Mouse (Mus musculus) CH12.LX (cell line): ENCODE measurements at regions not wholly inside any gene's neighbourhood (a gene's known extent, or its start where the extent isn't known, plus 50 kb on each side); places are given as distances from the start of the nearest gene placed in this dataset.

Source experiments
- CTCF ChIP-seq, 2 experiments: IDR thresholded peaks in 1 of 2; conservative IDR thresholded peaks in 1 of 2; 2 replicates each; pipeline ENCODE4 v1.5.1; 2011 to 2012; ENCODE audit warnings: low read depth in 2 of 2, low read length in 2 of 2, improper control_type of control experiment in 1 of 2, inconsistent platforms in 1 of 2, mild to moderate bottlenecking in 1 of 2, moderate library complexity in 1 of 2
- EP300 ChIP-seq: IDR thresholded peaks from 2 replicates; pipeline ENCODE4 v1.6.1; 2011; ENCODE audit warnings: low read length, improper control_type of control experiment
- MAX ChIP-seq: IDR thresholded peaks from 2 replicates; pipeline ENCODE4 v1.6.1; 2011; ENCODE audit warnings: low read length, improper control_type of control experiment
- MEF2A ChIP-seq: IDR thresholded peaks from 2 replicates; pipeline ENCODE4 v1.6.1; 2014; ENCODE audit warnings: low read depth, mild to moderate bottlenecking, inconsistent platforms, low read length, improper control_type of control experiment, borderline replicate concordance
- POLR2A ChIP-seq: IDR thresholded peaks from 2 replicates; pipeline ENCODE4 v1.6.1; 2011; ENCODE audit warnings: low read depth, mild to moderate bottlenecking, improper control_type of control experiment, low read length
- RCOR1 ChIP-seq: conservative IDR thresholded peaks from 2 replicates; pipeline ENCODE4 v1.6.1; 2012; ENCODE audit warnings: low read depth, mild to moderate bottlenecking, inconsistent platforms, low read length, improper control_type of control experiment
- SMC3 ChIP-seq: IDR thresholded peaks from 2 replicates; pipeline ENCODE4 v1.6.1; 2011; ENCODE audit warnings: low read depth, low read length, improper control_type of control experiment
- ZC3H11A ChIP-seq: IDR thresholded peaks from 2 replicates; pipeline ENCODE4 v1.6.1; 2012; ENCODE audit warnings: low read depth, mild to moderate bottlenecking, inconsistent platforms, low read length, improper control_type of control experiment
- ZMIZ1 ChIP-seq: IDR thresholded peaks from 2 replicates; pipeline ENCODE4 v1.6.1; 2012; ENCODE audit warnings: low read depth, mild to moderate bottlenecking, inconsistent platforms, low read length, improper control_type of control experiment

GRCm38 (mm10) chr2:45654693-45655092 lies 537.5 kb upstream of the Zeb2 start:
- TF ChIP-seq SMC3 = no peak
- no peak for TF ChIP-seq POLR2A
- no peak for TF ChIP-seq RCOR1
- TF ChIP-seq ZMIZ1 = no peak
- no peak for TF ChIP-seq EP300
- TF ChIP-seq CTCF (conservative IDR thresholded peaks at IDR 0.05 in 1 of 2, IDR thresholded peaks at IDR 0.05 in 1 of 2; ENCODE audit: low read depth in 2 of 2, low read length in 2 of 2) = no peak
- TF ChIP-seq MEF2A = no peak
- no peak for TF ChIP-seq ZC3H11A
- no peak for TF ChIP-seq MAX
